Mouse (Mus musculus) right cerebral cortex, postnatal 36 days (tissue): ENCODE results near the gene Olfr55.
"Not testable (repeated sequence)": the region's sequence is repeated elsewhere in the genome, so short reads cannot be mapped to it uniquely, and the experiment has no call there.

Experiments
- DNase-seq, 2 experiments: peaks; one replicate each; pipeline ENCODE4 v3.0.0; 2022; ENCODE audit warnings: low spot score in 2 of 2, mixed read lengths in 1 of 2

Gene Olfr55

GRCm38 (mm10) chr17:33168147-33168546 is at the start of gene Olfr55:
Gene Olfr55, plus strand, starts transcription at chr17:33168447.
- not testable (repeated sequence) for DNase-seq

DNA sequence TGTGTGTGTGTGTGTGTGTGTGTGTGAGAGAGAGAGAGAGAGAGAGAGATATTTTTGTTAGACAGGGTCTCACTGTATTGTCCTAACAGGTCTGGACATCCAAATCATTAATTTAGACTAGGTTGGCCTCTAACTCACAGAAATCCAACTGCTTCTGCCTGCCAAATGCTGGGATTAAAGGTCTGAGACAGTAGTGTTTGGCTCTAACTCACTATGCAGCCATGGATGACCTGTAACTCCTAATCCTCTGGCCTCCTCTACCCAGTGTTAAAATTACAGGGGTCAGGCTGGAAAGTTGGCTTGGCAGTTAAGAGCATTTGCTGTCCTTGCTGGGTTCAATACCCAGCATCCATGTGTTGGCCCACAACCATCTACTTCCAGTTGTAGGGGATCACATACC is 43.7 kb upstream of the Olfr55 start:
- no peak for DNase-seq

- DNase-seq = no peak
Measured at GRCm38 (mm10) chr17:33126257-33126656, 42.0 kb upstream of the Olfr55 start.

DNA sequence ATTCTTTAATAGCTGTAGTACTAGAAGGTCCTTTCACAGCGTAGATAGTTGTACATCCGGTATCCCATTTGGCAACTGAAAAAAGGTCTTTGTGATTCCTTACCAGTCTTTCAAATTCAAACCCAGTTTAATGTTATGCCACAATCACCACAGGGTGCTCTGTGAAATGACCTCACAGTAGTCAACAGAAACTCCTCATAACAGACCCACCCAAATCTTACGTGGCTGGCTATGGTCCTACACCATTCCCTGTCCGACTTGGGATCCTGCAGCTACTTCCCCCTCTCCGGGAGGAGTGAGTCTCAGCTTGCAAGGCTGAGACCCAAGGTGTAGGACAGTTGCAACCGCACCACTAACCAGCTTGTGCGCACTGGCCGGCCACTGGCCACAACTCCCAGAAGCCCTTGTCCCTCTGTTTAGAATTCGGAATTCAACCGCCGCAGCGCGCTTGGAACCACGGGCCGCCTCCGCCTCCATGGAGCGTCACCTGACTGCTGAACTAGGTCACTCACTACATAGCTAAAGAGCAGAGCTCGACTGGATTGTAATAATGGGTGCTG is 28.9 kb upstream of the Olfr55 start, which contains the start of gene Morc2b:
Gene Morc2b (minus strand): TSS at position 423 of the 560 bp plus-strand sequence.
- DNase-seq = no peak

- DNase-seq = not testable (repeated sequence)
Measured at GRCm38 (mm10) chr17:33191002-33191401, 22.8 kb downstream of the Olfr55 start, which contains the start of gene Olfr239. Gene Olfr239, plus strand, starts transcription at chr17:33191302.

DNA sequence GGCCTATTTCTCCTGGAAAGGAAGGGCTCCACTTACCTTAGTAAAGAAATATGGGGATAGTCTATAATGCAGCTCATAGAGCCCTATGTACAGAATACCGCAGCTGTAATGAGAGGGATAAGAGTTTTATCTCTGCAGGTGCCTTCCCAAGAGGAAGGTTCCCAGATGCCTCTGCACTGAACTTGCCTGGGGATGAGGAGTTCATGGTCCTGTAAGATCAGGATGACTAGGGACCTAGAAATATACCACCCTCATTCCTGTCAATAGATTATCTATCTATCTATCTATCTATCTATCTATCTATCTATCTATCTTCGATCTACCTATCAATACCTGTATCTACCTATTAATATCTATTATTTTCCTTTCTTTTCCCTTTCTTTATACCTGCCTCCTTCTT is 53.3 kb downstream of the Olfr55 start, which contains the start of gene Olfr1564:
Gene Olfr1564 (minus strand): TSS at position 101 of the 400 bp plus-strand sequence.
- no peak for DNase-seq
